Mouse (Mus musculus) heart, adult 10 weeks (tissue): Measurements from ENCODE around the gene Spata32. TPM values are rescaled to one million over a fixed set of nuclear protein-coding genes. Genes with fewer than 3 reads are reported as not detected.

Experiments
- polyA plus RNA-seq: library from polyadenylated mRNA; stranded (reverse); fragments of 350-450 nt; fragmentation: Illumina TruSeq; extraction: RNeasy Lipid Tissue Mini Kit (QIAGEN cat#74804); gene quantifications from one replicate; pipeline ENCODE4 v1.2.3, GENCODE M21; 2014; ENCODE audit warnings: low read depth, low replicate concordance

Spata32 gene
- polyA plus RNA-seq: not detected

DNA sequence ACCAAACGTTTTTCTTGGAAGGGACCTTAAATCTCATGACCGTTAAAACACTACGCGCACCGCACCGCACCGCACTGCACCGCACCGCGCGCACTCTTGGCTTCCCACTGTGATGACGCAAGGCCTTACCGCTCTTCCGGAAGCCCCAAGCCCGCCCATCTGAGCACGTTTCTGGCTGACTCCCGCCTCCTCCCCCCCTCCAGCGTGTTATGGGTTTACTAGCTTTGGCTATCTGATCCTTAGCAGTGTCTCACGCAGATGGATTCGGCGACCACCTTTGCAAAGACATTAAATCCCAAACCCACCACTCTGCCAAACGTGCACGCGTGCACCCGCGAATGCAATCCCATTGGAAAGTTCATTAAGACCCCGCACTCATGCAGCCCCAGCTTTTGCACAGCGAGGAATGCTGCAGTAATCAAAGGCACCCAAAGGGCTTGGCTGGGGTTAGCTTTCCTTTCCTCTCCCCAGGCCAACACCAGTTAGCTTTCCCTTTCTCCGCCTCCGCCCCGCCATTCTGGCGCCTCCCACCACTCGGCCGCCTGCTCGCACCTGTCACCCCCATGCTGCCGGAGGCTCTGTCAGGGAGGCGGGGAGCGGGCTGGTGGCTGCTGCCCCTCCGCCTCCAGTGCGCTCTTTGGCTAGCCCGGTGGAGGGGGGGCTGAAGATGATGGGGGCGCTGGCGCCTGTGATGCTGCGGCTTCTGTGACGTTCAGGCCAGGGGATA, at the start of gene Spata32:
TSS of gene Spata32 (minus strand) at position 643 of the 727 bp plus-strand sequence.

DNA sequence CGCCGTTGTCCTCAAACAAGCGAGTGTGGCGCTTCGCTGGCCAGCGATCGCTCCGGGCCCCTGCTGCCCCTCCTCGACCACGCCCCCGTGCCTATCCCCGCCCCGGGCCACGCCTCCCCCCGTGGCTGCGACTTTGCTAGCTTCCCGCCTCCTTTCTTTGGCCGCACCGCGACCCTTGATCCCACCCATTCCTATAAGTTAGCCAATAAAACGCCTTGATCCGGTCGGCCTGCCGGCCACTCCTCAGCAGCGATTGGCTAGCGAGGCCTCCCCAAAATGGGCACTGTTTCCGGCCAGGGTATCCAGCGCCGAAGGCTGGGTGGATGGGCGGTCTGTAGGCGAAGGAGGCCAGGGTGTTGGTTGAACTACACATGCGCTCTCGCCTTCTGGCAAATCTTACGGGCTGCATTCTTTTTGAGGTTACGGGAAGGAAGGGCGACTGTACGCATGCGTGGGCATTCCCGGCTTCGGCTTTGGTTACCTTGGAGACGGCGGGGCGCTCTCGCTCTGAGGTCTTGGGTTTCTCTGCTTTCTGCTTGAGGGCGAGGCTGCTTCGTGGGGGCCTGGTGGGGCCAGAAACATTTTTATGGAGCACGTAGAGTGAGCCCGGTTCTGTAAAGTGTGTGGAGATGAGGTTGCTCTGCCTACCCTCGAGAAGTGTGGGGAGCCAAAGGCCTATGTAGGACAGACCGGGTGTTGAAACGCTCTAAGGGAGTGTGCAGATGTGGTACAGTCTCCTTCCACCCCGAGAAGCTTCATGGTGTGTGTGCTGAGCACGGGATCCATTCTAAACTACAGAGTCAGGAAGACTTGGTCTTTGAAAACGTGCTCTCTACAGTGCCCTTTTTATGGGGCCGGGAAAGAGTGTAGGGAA, 49.4 kb upstream of the Spata32 start, which contains the start of gene Map3k14:
TSS of gene Map3k14 (minus strand) at position 127 of the 874 bp plus-strand sequence.

DNA sequence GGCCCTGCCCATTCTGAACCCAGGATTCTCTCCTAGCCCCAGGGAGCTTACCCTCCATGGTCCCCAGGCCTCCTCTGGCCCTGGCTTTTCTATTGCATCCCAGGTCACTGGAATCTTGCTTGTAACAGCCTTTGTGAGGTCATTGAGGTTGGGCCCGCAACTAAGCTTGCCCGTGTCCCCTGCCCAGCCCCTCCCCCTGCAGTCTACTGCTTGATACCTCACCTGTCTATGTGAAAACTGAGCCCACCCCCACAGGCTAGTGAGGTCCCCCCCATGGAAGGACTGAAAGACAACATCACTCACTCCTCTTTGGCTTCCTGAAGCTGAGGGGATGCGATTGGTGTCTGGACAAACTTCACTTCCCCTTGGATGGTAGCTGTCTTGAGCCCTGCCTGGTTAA, 9.8 kb downstream of the Spata32 start, which contains the start of gene 1700023F06Rik:
TSS of gene 1700023F06Rik (minus strand) at position 101 of the 400 bp plus-strand sequence.

DNA sequence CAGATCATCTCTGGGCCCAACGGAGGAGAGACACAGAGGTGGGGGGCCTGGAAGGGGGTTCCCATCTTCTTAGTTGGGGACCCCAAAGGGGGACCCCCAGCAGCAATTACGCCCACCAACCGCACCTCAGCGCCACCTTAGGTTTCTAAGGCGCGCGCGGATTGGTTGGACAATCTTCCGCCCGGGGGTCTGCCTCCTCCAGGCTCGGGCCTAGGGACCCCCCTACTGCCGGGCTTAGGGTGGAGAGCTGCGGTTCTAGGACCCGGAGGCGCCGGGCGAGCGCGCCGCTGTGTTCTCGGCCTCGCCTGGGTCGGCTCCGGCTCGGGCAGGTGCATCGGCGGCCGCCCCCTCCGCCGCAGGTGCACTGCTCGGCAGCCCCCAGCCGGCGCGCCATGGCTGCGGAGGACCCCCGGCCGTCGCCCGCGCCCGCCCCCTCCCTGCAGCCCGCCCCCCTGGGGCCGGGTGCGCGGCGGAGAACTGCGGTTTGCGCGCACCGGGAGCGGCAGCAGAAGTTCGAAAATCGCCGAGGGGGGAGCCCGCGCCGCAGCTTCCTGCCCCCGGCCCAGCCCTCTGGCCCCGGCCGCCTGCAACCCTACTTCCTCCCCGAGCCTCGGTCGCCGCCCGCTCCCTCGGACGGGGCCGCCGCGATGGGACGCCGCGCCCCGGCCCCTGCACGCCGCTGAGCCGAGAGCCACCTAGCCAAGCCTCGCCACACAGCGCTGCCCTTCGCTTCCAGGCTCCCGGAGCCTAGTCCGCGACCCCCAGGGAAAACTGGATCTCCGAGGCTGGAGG, 47.5 kb downstream of the Spata32 start, which contains the start of gene Fmnl1:
TSS of gene Fmnl1 (plus strand) at position 614 of the 792 bp plus-strand sequence.

Other genes starting within 250 kb of the Spata32 start
- gene Nmt1, start 190.2 kb downstream of the Spata32 start, polyA plus RNA-seq: 49.8 TPM
- 52.5 TPM for gene Dcakd, start 190.1 kb downstream of the Spata32 start, polyA plus RNA-seq
- gene Plcd3, start 116.8 kb downstream of the Spata32 start, polyA plus RNA-seq: 17.6 TPM
- 43.1 TPM for gene Acbd4, start 116.8 kb downstream of the Spata32 start, polyA plus RNA-seq
- gene Hexim1, start 102.2 kb downstream of the Spata32 start, polyA plus RNA-seq: 18.4 TPM
- gene Hexim2, start 86.0 kb downstream of the Spata32 start, polyA plus RNA-seq: 1.2 TPM
- gene Fmnl1, start 47.3 kb downstream of the Spata32 start, polyA plus RNA-seq: 13.6 TPM
- not detected for gene 1700023F06Rik, start 9.9 kb downstream of the Spata32 start, polyA plus RNA-seq
- gene Map3k14, start 49.0 kb upstream of the Spata32 start, polyA plus RNA-seq: 3.2 TPM
- gene Arhgap27, start 145.3 kb upstream of the Spata32 start, polyA plus RNA-seq: 9.9 TPM
- gene Plekhm1, start 194.3 kb upstream of the Spata32 start, polyA plus RNA-seq: 8.9 TPM